Mouse (Mus musculus) testis, postnatal 14 days (tissue): ENCODE data around the gene Gm9936.
"Not testable (repeated sequence)": the region's sequence is repeated elsewhere in the genome, so short reads cannot be mapped to it uniquely, and the experiment has no call there.

ENCODE experiments used
- DNase-seq: peaks from one replicate; pipeline ENCODE4 v3.0.0; 2021; ENCODE audit warnings: low spot score

Gm9936 gene

GRCm38 (mm10) chr5:114858582-114858981 lies at the start of gene Gm9936:
Gene Gm9936, minus strand, starts transcription at chr5:114858682.
- no peak for DNase-seq

GRCm38 (mm10) chr5:114902413-114902812 lies 43.9 kb upstream of the Gm9936 start:
- no peak for DNase-seq

GRCm38 (mm10) chr5:114898857-114899256 lies 40.4 kb upstream of the Gm9936 start:
- DNase-seq, result peak; percentile 66

GRCm38 (mm10) chr5:114897374-114897793 lies 38.9 kb upstream of the Gm9936 start:
- DNase-seq, result peak; percentile 31

- no peak for DNase-seq
These were observed 38.3 kb upstream of the Gm9936 start, which contains the start of gene Oasl2 for GRCm38 (mm10) chr5:114896688-114897373. Gene Oasl2, plus strand, starts transcription at chr5:114896936.

GRCm38 (mm10) chr5:114895542-114895941 lies 37.1 kb upstream of the Gm9936 start:
- no peak for DNase-seq

GRCm38 (mm10) chr5:114888995-114889394 lies 30.5 kb upstream of the Gm9936 start:
- no peak for DNase-seq

GRCm38 (mm10) chr5:114886801-114887200 lies 28.3 kb upstream of the Gm9936 start:
- no peak for DNase-seq

GRCm38 (mm10) chr5:114883022-114883421 lies 24.5 kb upstream of the Gm9936 start:
- DNase-seq, result no peak

GRCm38 (mm10) chr5:114882319-114882718 lies 23.8 kb upstream of the Gm9936 start:
- not testable (repeated sequence) for DNase-seq

GRCm38 (mm10) chr5:114879399-114879798 lies 20.9 kb upstream of the Gm9936 start:
- DNase-seq, result no peak

GRCm38 (mm10) chr5:114877487-114877886 lies 19.0 kb upstream of the Gm9936 start:
- no peak for DNase-seq

- DNase-seq, result no peak
These were observed 17.8 kb upstream of the Gm9936 start for GRCm38 (mm10) chr5:114876331-114876730.

- DNase-seq, result no peak
These were observed 17.4 kb upstream of the Gm9936 start for GRCm38 (mm10) chr5:114875858-114876257.

GRCm38 (mm10) chr5:114865279-114865678 lies 6.8 kb upstream of the Gm9936 start:
- no peak for DNase-seq

GRCm38 (mm10) chr5:114864813-114865212 lies 6.3 kb upstream of the Gm9936 start:
- no peak for DNase-seq

GRCm38 (mm10) chr5:114861730-114862129 lies 3.2 kb upstream of the Gm9936 start:
- DNase-seq, result no peak

- no peak for DNase-seq
These were observed 771 bp upstream of the Gm9936 start for GRCm38 (mm10) chr5:114859253-114859652.

- DNase-seq, result not testable (repeated sequence)
These were observed 5.1 kb downstream of the Gm9936 start, which contains the start of gene 4930519G04Rik for GRCm38 (mm10) chr5:114853364-114853763. Gene 4930519G04Rik, plus strand, starts transcription at chr5:114853664.

GRCm38 (mm10) chr5:114851565-114852236 lies 6.8 kb downstream of the Gm9936 start:
- DNase-seq, result no peak

- not testable (repeated sequence) for DNase-seq
These were observed 14.1 kb downstream of the Gm9936 start for GRCm38 (mm10) chr5:114844371-114844770.

GRCm38 (mm10) chr5:114842674-114843073 lies 15.8 kb downstream of the Gm9936 start:
- DNase-seq, result no peak

GRCm38 (mm10) chr5:114842155-114842554 lies 16.3 kb downstream of the Gm9936 start:
- DNase-seq, result not testable (repeated sequence)
